Mouse (Mus musculus): Measurements from ENCODE around the gene 4930539E08Rik. TPM values are rescaled to one million over a fixed set of nuclear protein-coding genes. Genes with fewer than 3 reads are reported as not detected.

The 4930539E08Rik gene
- polyA plus RNA-seq (2014; fragmentation: Illumina TruSeq; extraction: RNeasy Lipid Tissue Mini Kit (QIAGEN cat#74804); ENCODE audit: low read depth, low replicate concordance), result not detected

DNA sequence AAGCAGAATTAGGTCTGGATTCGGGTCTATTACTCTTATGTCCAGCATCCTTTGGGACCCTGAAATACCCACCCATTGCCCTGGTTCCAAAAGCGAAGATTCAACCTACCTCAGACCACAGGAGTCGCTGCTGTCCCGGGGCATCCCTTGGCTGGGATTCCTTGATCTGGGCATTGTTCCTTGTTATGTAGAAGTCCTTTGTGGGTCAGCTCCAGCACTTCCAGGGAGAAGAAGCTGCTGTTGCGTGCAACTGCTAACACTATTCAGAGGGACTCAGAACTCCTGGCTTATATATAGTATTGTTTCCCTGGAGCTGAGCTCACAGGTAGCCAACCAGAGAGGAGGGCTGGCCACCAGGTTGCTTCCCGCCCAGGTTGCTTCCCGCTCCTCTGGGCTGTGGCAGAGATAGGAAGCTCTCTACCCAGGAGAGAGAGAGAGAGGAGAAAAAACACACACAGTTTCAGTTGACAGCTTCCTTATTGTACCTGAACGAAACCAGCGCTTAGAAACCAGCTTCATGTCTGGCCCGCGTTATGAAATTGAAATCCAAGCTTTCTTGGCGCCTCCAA is at the start of gene 4930539E08Rik:
TSS of gene 4930539E08Rik (minus strand) at position 265 of the 569 bp plus-strand sequence.

DNA sequence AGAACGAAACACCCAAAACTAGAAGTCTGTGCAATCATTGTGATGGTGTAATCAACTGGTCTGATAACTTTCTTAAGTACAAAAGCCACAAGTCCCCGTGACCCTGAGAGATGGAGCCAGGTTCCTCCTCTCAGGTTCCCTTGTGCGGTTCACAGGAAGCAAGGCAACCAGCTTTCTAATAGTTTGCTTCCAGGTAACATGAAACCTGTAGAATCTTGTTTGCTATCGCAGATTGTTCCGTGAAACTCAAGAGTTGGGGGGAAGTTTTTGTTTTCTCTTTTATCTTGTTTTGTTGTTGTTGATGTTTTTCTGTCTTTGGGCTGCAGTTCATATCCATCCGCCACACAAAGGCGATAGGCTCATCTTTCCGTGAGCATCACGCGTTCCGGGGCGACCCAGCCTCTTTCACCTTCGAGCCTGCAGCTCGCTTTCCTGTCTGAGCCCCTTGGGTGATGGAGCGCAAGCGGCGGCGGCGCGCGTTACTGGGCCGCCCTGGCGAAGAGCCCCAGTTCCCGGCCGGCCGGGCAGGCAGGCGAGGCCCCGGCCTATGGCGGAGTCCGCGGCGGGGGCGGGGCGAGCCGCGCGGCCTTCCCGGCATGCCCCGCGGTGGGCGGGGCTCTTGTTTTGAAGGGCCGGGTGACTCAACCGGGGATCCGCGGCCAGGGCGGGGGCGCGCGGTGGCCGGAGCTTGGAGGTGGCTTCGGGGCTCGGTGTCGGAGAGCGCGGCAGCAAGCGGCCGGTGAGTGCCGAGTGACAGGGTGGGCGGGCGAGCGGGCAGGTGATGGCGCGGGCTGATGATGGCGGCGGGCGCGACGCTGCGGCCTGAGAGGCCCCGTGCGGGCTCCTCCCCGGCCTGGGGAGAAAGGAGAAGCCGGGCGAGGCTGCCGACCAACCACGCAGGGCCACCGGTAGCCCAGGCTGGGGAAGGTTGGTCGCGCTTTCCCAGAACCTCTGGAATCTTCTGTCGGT is 37.0 kb upstream of the 4930539E08Rik start, which contains the start of gene Kctd20:
TSS of gene Kctd20 (plus strand) at position 120 of the 969 bp plus-strand sequence.

DNA sequence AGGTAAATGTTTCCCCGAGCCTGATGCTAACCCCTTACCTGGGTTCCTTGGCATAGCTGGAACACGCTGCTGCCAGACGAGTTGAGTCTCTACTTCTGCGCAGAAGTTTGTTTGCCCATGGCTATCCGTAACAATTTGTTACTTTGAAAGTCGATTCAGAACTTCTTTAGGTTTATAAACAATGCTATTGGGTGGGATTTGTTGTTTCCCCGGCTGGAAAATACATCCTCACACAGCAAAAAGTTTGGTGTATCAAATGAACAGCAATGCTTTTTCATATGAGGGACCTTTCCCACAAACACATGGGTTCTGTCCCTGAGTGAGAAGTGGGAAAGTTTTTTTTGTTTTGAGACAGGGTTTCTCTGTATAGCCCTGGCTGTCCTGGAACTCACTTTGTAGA is 28.6 kb upstream of the 4930539E08Rik start, which contains the start of gene Pxt1:
TSS of gene Pxt1 (minus strand) at position 101 of the 400 bp plus-strand sequence.

DNA sequence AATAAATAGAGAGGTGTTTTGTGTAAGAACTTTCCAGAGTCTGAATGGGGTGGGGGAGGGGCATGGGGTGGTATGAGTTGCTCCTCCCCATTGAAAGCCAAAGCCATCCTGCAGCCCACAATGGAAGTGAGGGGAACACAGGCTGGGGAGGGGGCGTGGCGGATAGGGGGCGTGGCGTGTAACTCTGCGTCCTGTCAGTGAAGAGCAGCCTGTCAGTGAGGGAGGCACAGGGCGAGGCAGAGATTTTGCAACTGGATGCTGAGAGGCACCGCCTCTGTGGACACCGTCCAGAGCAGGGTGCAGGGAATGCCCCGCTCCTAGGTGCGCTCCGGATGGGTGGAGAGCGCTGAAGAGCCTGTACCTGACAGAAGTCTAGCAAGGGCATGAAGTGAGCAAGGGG is 56.9 kb downstream of the 4930539E08Rik start, which contains the start of gene Pnpla1:
TSS of gene Pnpla1 (plus strand) at position 207 of the 400 bp plus-strand sequence.

Other genes starting within 250 kb of the 4930539E08Rik start
- gene Slc26a8, start 225.1 kb downstream of the 4930539E08Rik start, polyA plus RNA-seq (2014; fragmentation: Illumina TruSeq; extraction: RNeasy Lipid Tissue Mini Kit (QIAGEN cat#74804); ENCODE audit: low read depth, low replicate concordance), result 0.82 TPM
- gene Mapk14, start 224.0 kb downstream of the 4930539E08Rik start, polyA plus RNA-seq (2014; fragmentation: Illumina TruSeq; extraction: RNeasy Lipid Tissue Mini Kit (QIAGEN cat#74804); ENCODE audit: low read depth, low replicate concordance), result 77.4 TPM
- gene AC170998.1, start 189.2 kb downstream of the 4930539E08Rik start, polyA plus RNA-seq (2014; fragmentation: Illumina TruSeq; extraction: RNeasy Lipid Tissue Mini Kit (QIAGEN cat#74804); ENCODE audit: low read depth, low replicate concordance), result 2.0 TPM
- 10.0 TPM for gene Mapk13, start 146.0 kb downstream of the 4930539E08Rik start, polyA plus RNA-seq (2014; fragmentation: Illumina TruSeq; extraction: RNeasy Lipid Tissue Mini Kit (QIAGEN cat#74804); ENCODE audit: low read depth, low replicate concordance)
- 41.6 TPM for gene Brpf3, start 114.2 kb downstream of the 4930539E08Rik start, polyA plus RNA-seq (2014; fragmentation: Illumina TruSeq; extraction: RNeasy Lipid Tissue Mini Kit (QIAGEN cat#74804); ENCODE audit: low read depth, low replicate concordance)
- gene Pnpla1, start 56.9 kb downstream of the 4930539E08Rik start, polyA plus RNA-seq (2014; fragmentation: Illumina TruSeq; extraction: RNeasy Lipid Tissue Mini Kit (QIAGEN cat#74804); ENCODE audit: low read depth, low replicate concordance), result not detected
- not detected for gene Pxt1, start 28.5 kb upstream of the 4930539E08Rik start, polyA plus RNA-seq (2014; fragmentation: Illumina TruSeq; extraction: RNeasy Lipid Tissue Mini Kit (QIAGEN cat#74804); ENCODE audit: low read depth, low replicate concordance)
- gene Kctd20, start 36.6 kb upstream of the 4930539E08Rik start, polyA plus RNA-seq (2014; fragmentation: Illumina TruSeq; extraction: RNeasy Lipid Tissue Mini Kit (QIAGEN cat#74804); ENCODE audit: low read depth, low replicate concordance), result 42.3 TPM
- gene Stk38, start 92.7 kb upstream of the 4930539E08Rik start, polyA plus RNA-seq (2014; fragmentation: Illumina TruSeq; extraction: RNeasy Lipid Tissue Mini Kit (QIAGEN cat#74804); ENCODE audit: low read depth, low replicate concordance), result 94.6 TPM
- 414 TPM for gene Srsf3, start 117.3 kb upstream of the 4930539E08Rik start, polyA plus RNA-seq (2014; fragmentation: Illumina TruSeq; extraction: RNeasy Lipid Tissue Mini Kit (QIAGEN cat#74804); ENCODE audit: low read depth, low replicate concordance)
- gene Cdkn1a, start 175.7 kb upstream of the 4930539E08Rik start, polyA plus RNA-seq (2014; fragmentation: Illumina TruSeq; extraction: RNeasy Lipid Tissue Mini Kit (QIAGEN cat#74804); ENCODE audit: low read depth, low replicate concordance), result 46.2 TPM
- gene Rab44, start 198.8 kb upstream of the 4930539E08Rik start, polyA plus RNA-seq (2014; fragmentation: Illumina TruSeq; extraction: RNeasy Lipid Tissue Mini Kit (QIAGEN cat#74804); ENCODE audit: low read depth, low replicate concordance), result not detected

Measured in adrenal gland, adult 10 weeks (tissue).